Mouse (Mus musculus): ENCODE measurements at regions not wholly inside any gene's neighbourhood (a gene's known extent, or its start where the extent isn't known, plus 50 kb on each side); places are given as distances from the start of the nearest gene placed in this dataset.

DNA sequence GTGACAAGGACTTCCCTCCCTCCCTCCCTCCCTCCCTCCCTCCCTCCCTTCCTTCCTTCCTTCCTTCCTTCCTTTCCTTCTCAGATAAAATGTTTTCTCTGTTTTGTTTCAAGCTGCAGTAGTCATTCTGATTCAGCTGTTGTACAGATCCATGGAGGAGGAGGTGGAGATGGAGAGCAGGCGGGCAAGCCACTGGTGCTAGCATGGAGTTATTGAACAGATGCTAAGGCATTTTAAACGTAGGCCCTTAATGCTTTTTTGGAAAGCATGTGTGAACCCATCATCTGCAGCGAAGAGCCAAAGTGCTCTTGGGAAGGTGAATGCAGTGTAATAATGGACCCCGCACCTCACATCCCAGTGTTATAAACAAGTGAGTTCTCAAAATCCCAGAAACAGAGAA is 164.1 kb upstream of the Palmd start:
- H3K27ac ChIP-seq (replicated peaks; ENCODE audit: low read depth, low read length): no peak overlapping the region
- H3K9me3 ChIP-seq (ENCODE audit: control insufficient read depth, low read length): no peaks in the 10 kb centered on the region
- no peak overlapping the region for H3K4me3 ChIP-seq (ENCODE audit: low read depth, low read length)
- H3K4me2 ChIP-seq (ENCODE audit: low read depth, low read length): no peak overlapping the region
- no peaks in the 10 kb centered on the region for H3K36me3 ChIP-seq (ENCODE audit: control insufficient read depth, insufficient read depth, low read length)
- DNase-seq (ENCODE audit: low spot score) (no peak), ATAC-seq (ENCODE audit: low read depth) (no peak)
- H3K9ac ChIP-seq (ENCODE audit: low read depth, low read length): no peak overlapping the region
- WGBS: 78% methylated on average over 4 of the region's 4 CpGs
- H3K4me1 ChIP-seq (ENCODE audit: control insufficient read depth, insufficient read depth, low read length): no peaks in the 10 kb centered on the region
- H3K27me3 ChIP-seq (replicated peaks; ENCODE audit: control insufficient read depth, insufficient read depth, low read length): no peaks in the 10 kb centered on the region

DNA sequence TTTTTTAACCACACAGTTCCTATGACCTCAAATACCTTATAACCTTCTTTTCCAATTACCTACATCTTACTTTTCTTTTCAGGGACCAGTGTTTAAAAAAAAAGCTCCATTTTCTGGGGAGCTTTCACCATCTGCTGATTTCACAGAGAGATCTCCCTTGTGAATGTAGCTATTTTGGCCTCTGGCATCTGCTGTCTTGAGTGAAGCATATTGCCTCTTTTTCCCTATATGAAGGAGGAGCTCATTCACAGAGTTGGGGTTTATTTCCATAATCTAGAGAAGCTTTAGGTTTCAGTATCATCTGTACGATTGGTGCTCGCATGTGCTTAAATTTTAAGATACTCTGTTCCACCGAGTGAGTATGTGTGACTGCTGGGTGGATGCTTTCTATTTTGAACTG is 153.4 kb upstream of the Palmd start:
- H3K27me3 ChIP-seq (replicated peaks; ENCODE audit: control insufficient read depth, insufficient read depth, low read length): no peaks in the 10 kb centered on the region
- no peak for ATAC-seq (ENCODE audit: low read depth)
- WGBS: 84% methylated on average over 3 of the region's 3 CpGs
- no peak overlapping the region for H3K9ac ChIP-seq (ENCODE audit: low read depth, low read length)
- no peak overlapping the region for H3K27ac ChIP-seq (replicated peaks; ENCODE audit: low read depth, low read length)
- H3K4me2 ChIP-seq (ENCODE audit: low read depth, low read length): no peak overlapping the region
- H3K36me3 ChIP-seq (ENCODE audit: control insufficient read depth, insufficient read depth, low read length): no peaks in the 10 kb centered on the region
- DNase-seq (ENCODE audit: low spot score): no peak
- no peaks in the 10 kb centered on the region for H3K4me1 ChIP-seq (ENCODE audit: control insufficient read depth, insufficient read depth, low read length)
- no peak overlapping the region for H3K4me3 ChIP-seq (ENCODE audit: low read depth, low read length)
- H3K9me3 ChIP-seq (ENCODE audit: control insufficient read depth, low read length): no peaks in the 10 kb centered on the region

DNA sequence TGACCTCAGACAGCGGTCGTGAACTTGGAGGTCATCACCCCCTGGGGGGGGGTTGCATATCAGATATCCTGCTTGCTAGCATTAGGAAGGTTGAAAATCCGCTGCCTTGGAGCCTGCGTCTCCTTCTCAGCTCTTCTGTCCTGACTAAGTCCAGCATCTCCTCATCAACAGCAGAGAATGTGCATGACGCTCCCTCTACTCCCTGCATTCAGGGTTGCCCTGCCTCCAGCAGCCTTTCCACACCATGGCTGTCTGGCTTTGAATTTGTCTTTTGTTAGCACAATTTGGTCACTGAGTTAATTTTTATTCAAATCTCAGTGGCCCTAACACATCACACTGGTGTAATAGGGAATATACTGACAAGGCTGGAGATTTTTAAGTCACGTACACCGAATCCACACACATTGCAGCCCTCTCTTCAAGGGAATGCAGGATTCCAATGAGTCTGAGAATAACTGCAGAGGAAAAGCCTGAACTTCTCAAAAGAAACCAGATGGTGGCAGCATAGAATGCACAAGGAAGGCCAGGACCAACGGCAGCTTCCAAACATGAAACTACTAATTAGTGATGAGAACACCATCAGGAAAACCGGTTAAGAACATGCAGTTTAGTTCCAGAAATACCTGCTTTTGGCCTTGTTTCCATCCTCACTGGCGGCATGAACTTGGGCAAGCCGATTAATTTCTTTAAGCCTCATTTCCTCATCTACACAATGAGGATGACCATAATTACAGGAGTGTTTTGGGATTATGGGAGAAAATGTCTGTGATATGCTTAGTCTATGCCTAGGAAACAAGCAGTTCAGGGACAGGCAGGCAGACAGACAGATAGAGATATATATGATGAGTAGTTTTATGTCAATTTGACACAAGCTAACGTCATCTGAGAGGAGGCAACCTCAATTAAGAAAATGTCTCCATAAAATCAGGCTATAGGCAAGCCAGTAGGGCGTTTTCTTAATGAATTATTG is 151.6 kb upstream of the Palmd start:
- H3K4me3 ChIP-seq (ENCODE audit: low read depth, low read length): no peak overlapping the region
- H3K4me1 ChIP-seq (ENCODE audit: control insufficient read depth, insufficient read depth, low read length): no peaks in the 10 kb centered on the region
- no peak overlapping the region for H3K27ac ChIP-seq (replicated peaks; ENCODE audit: low read depth, low read length)
- no peaks in the 10 kb centered on the region for H3K36me3 ChIP-seq (ENCODE audit: control insufficient read depth, insufficient read depth, low read length)
- no peaks in the 10 kb centered on the region for H3K27me3 ChIP-seq (replicated peaks; ENCODE audit: control insufficient read depth, insufficient read depth, low read length)
- no peak overlapping the region for H3K4me2 ChIP-seq (ENCODE audit: low read depth, low read length)
- H3K9ac ChIP-seq (ENCODE audit: low read depth, low read length): no peak overlapping the region
- no peaks in the 10 kb centered on the region for H3K9me3 ChIP-seq (ENCODE audit: control insufficient read depth, low read length)
- ATAC-seq (ENCODE audit: low read depth): peak; percentile 65
- DNase-seq (ENCODE audit: low spot score): peak; percentile 79
- 52% methylated on average over 13 of the region's 13 CpGs for WGBS

DNA sequence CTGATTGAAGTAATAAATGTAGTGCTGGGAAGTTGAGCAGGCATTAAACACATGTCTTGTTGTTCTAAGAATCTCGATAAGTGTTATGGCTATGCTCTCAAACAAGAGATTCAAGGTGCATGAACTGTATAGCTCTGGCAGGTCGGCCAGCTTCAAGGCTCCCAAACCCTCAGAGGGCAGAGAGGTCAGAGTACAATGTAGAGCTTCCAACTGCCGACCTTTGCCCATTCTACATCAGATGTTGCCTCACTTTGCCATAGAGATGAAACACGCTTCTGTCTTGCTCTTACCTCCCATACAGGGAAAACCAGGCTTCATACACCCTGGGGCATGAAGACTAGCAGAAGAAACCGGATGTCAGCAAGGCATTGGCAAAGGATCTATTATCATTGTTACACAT is 150.8 kb upstream of the Palmd start:
- Histone ChIP-seq H3K4me3 (ENCODE audit: low read depth, low read length) (no peak overlapping the region), H3K9me3 (ENCODE audit: control insufficient read depth, low read length) (no peaks in the 10 kb centered on the region), H3K9ac (ENCODE audit: low read depth, low read length) (no peak overlapping the region), H3K27me3 (replicated peaks; ENCODE audit: control insufficient read depth, insufficient read depth, low read length) (no peaks in the 10 kb centered on the region), H3K4me1 (ENCODE audit: control insufficient read depth, insufficient read depth, low read length) (no peaks in the 10 kb centered on the region), H3K27ac (replicated peaks; ENCODE audit: low read depth, low read length) (no peak overlapping the region), H3K4me2 (ENCODE audit: low read depth, low read length) (no peak overlapping the region), H3K36me3 (ENCODE audit: control insufficient read depth, insufficient read depth, low read length) (no peaks in the 10 kb centered on the region)
- WGBS: 64% methylated on average over 5 of the region's 5 CpGs
- no peak for ATAC-seq (ENCODE audit: low read depth)
- no peak for DNase-seq (ENCODE audit: low spot score)

DNA sequence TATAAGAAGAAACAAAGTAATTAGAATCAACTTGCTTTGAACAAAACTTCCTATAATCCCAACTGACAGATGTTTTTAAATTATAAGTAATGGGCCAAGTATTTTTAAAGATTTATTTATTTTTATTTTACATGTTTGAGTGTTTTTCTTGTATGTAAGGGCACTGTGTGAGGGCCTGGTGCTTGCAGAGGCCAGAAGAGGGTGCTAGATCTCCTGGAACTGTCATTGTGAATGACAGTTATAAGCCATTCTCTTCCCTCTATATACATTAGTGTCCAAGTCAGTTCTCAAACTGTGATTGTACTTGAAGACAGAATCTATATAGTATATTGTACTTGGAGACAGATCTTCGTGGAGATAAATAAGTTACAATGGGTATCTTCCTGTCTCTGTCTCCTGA is 149.1 kb upstream of the Palmd start:
- no peaks in the 10 kb centered on the region for H3K27me3 ChIP-seq (replicated peaks; ENCODE audit: control insufficient read depth, insufficient read depth, low read length)
- no peak overlapping the region for H3K4me2 ChIP-seq (ENCODE audit: low read depth, low read length)
- no peak overlapping the region for H3K4me3 ChIP-seq (ENCODE audit: low read depth, low read length)
- DNase-seq (ENCODE audit: low spot score) (no peak), ATAC-seq (ENCODE audit: low read depth) (no peak)
- no peak overlapping the region for H3K9ac ChIP-seq (ENCODE audit: low read depth, low read length)
- H3K27ac ChIP-seq (replicated peaks; ENCODE audit: low read depth, low read length): no peak overlapping the region
- WGBS: 63% methylated on average over 1 of the region's 1 CpGs
- no peaks in the 10 kb centered on the region for H3K4me1 ChIP-seq (ENCODE audit: control insufficient read depth, insufficient read depth, low read length)
- H3K9me3 ChIP-seq (ENCODE audit: control insufficient read depth, low read length): no peaks in the 10 kb centered on the region
- H3K36me3 ChIP-seq (ENCODE audit: control insufficient read depth, insufficient read depth, low read length): no peaks in the 10 kb centered on the region

DNA sequence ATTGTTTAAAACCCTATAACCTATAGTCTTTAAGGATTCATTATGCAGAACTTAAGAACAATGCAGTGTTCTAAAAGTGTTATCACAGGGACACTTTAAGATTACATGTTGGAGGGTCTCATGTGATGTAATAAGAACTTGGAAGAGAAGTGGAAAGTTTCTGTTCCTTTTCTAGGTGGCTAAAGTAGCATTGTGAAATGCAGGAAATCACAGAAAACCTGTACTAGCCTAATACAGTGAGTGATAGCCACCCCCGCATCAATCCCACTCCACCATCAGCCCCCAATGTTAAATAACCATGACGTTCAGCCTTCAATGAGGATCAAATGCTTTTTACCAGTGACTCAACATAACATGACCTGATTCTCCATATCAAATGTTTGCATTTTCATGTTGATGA is 147.4 kb upstream of the Palmd start:
- 77% methylated on average over 2 of the region's 2 CpGs for WGBS
- no peaks in the 10 kb centered on the region for H3K4me1 ChIP-seq (ENCODE audit: control insufficient read depth, insufficient read depth, low read length)
- no peak for ATAC-seq (ENCODE audit: low read depth)

DNA sequence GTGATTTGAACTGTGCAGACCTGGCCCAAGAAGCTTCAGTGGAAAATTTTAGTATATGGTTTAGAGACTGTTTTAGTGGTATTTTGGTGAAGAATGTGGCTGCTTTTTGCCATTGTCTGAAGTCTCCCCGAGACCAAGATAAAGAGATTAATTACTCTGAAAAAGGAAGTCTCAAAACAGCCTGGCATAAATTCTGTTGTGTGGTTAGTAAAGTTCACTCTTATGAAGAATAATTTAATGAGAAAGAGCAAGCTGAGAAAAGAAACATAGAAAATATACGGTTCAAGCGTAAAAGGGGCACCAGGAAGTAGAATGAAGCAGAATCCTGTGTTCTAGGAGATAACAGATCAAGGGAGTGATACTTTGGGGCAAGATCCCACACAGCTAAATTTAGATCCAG is 144.0 kb upstream of the Palmd start:
- Histone ChIP-seq H3K27ac (replicated peaks; ENCODE audit: low read depth, low read length) (no peak overlapping the region), H3K36me3 (ENCODE audit: control insufficient read depth, insufficient read depth, low read length) (no peaks in the 10 kb centered on the region), H3K9ac (ENCODE audit: low read depth, low read length) (no peak overlapping the region), H3K27me3 (replicated peaks; ENCODE audit: control insufficient read depth, insufficient read depth, low read length) (no peaks in the 10 kb centered on the region), H3K4me2 (ENCODE audit: low read depth, low read length) (no peak overlapping the region), H3K4me1 (ENCODE audit: control insufficient read depth, insufficient read depth, low read length) (peaks cover 11% of the 10 kb centered on the region), H3K9me3 (ENCODE audit: control insufficient read depth, low read length) (no peaks in the 10 kb centered on the region), H3K4me3 (ENCODE audit: low read depth, low read length) (no peak overlapping the region)
- WGBS: 93% methylated on average over 3 of the region's 3 CpGs
- no peak for ATAC-seq (ENCODE audit: low read depth)
- DNase-seq (ENCODE audit: low spot score): no peak

More for the DNA sequence above, 147.4 kb upstream of the Palmd start:
- Histone ChIP-seq H3K9me3 (ENCODE audit: control insufficient read depth, low read length) (no peaks in the 10 kb centered on the region), H3K27me3 (replicated peaks; ENCODE audit: control insufficient read depth, insufficient read depth, low read length) (no peaks in the 10 kb centered on the region), H3K9ac (ENCODE audit: low read depth, low read length) (no peak overlapping the region), H3K27ac (replicated peaks; ENCODE audit: low read depth, low read length) (no peak overlapping the region), H3K36me3 (ENCODE audit: control insufficient read depth, insufficient read depth, low read length) (no peaks in the 10 kb centered on the region), H3K4me3 (ENCODE audit: low read depth, low read length) (no peak overlapping the region), H3K4me2 (ENCODE audit: low read depth, low read length) (no peak overlapping the region)
- DNase-seq (ENCODE audit: low spot score): no peak

DNA sequence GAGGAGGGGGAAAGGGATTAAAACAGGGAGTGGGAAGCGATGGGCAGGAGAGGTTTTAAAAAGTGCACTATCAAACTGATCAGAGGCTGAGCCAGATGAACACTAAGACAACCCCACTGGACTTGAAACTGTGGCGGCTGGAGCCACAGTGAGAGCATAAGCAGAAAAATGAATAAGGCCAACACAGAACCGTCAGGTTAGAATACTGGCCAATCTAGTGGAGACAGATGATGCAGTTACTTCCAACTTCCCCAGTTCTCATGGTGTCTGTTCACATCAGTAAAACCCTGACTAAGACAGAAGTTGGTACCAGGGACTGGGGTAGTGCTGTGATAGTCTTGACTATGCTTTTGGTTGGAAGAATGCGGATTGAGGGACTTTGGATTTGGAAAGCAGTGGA is 143.5 kb upstream of the Palmd start:
- H3K9me3 ChIP-seq (ENCODE audit: control insufficient read depth, low read length): no peaks in the 10 kb centered on the region
- DNase-seq (ENCODE audit: low spot score) (no peak), ATAC-seq (ENCODE audit: low read depth) (no peak)
- no peak overlapping the region for H3K4me2 ChIP-seq (ENCODE audit: low read depth, low read length)
- WGBS: 94% methylated on average over 4 of the region's 4 CpGs
- peaks cover 11% of the 10 kb centered on the region for H3K4me1 ChIP-seq (ENCODE audit: control insufficient read depth, insufficient read depth, low read length)
- H3K27ac ChIP-seq (replicated peaks; ENCODE audit: low read depth, low read length): no peak overlapping the region
- H3K36me3 ChIP-seq (ENCODE audit: control insufficient read depth, insufficient read depth, low read length): no peaks in the 10 kb centered on the region
- H3K9ac ChIP-seq (ENCODE audit: low read depth, low read length): no peak overlapping the region
- no peaks in the 10 kb centered on the region for H3K27me3 ChIP-seq (replicated peaks; ENCODE audit: control insufficient read depth, insufficient read depth, low read length)
- no peak overlapping the region for H3K4me3 ChIP-seq (ENCODE audit: low read depth, low read length)

All from embryonic facial prominence, embryonic 14.5 days (tissue).